Mouse (Mus musculus): ENCODE data around the gene Tnik.

DNA sequence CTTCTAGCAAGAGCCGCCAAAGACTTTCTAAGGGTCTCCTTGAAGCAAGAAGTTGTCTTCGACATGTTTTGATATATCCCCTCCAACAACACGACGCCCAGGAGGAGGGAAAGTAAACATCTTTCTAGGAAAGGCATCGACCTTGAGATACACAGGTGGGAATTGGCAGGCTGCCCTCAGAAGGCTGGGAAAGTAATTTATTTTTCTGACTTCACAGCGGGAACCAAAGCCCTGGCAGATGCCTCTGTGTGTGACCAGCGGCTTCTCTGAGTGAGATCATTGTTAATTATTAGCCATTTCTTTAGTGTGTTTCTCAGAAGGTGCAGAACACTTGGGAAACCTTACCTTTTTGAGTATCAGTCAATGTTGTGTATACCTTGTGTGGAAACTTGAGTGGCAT, 328.3 kb downstream of the Tnik start:
- TF ChIP-seq TAL1 (IDR thresholded peaks at IDR 0.05; ENCODE audit: low read length) (no peak), GATA1 (IDR thresholded peaks at IDR 0.05; ENCODE audit: low read length) (no peak)

All from erythroblast, embryonic 14.5 days (primary cell).